Mouse (Mus musculus) embryonic facial prominence, embryonic 12.5 days (tissue): ENCODE measurements around the gene Gpsm1. TPM values are rescaled to one million over a fixed set of nuclear protein-coding genes. Genes with fewer than 3 reads are reported as not detected.
A peak's percentile ranks its signal among the peaks of the same experiment; 100 is the strongest.

Experiments
- ATAC-seq: fragments of 200-750 bp; cut with Nextera tagmentation; 2 replicates; pipeline ENCODE4 v1.8.0; 2017; ENCODE audit not compliant: insufficient number of reproducible peaks, insufficient read depth, low FRiP score, low TSS enrichment
- H3K27ac ChIP-seq: fragments of 300-500 bp; sonication (generic); 2 replicates; pipeline ENCODE4 v1.5.1; 2016; ENCODE audit warnings: mild to moderate bottlenecking
- H3K27me3 ChIP-seq: fragments of 300-500 bp; sonication (generic); 2 replicates; pipeline ENCODE4 v1.6.1; 2016; ENCODE audit warnings: mild to moderate bottlenecking, moderate library complexity
- H3K36me3 ChIP-seq: fragments of 300-500 bp; sonication (generic); 2 replicates; pipeline ENCODE4 v1.6.1; 2016; ENCODE audit warnings: mild to moderate bottlenecking
- H3K4me1 ChIP-seq: fragments of 300-500 bp; sonication (generic); 2 replicates; pipeline ENCODE4 v1.6.1; 2016
- H3K4me2 ChIP-seq: fragments of 300-500 bp; sonication (generic); replicated peaks from 2 replicates; pipeline ENCODE4 v1.6.1; 2016; ENCODE audit warnings: mild to moderate bottlenecking, moderate library complexity
- H3K4me3 ChIP-seq: fragments of 300-500 bp; sonication (generic); 2 replicates; pipeline ENCODE4 v1.5.1; 2016; ENCODE audit warnings: mild to moderate bottlenecking
- H3K9ac ChIP-seq: fragments of 300-500 bp; sonication (generic); 2 replicates; pipeline ENCODE4 v1.6.1; 2016; ENCODE audit warnings: mild to moderate bottlenecking, moderate library complexity
- H3K9me3 ChIP-seq: fragments of 300-500 bp; sonication (generic); 2 replicates; pipeline ENCODE4 v1.6.1; 2016; ENCODE audit warnings: mild to moderate bottlenecking, moderate library complexity
- WGBS: fragments of 180-500 bp; shearing (Covaris S2); methylation state at CpG from one replicate; pipeline ENCODE4 v1.1.7; 2016; 5-methylcytosine and 5-hydroxymethylcytosine counted together
- polyA plus RNA-seq: library from polyadenylated mRNA; unstranded; fragments of >200 nt; fragmentation: Nextera tagmentation; extraction: Ambion mirVana; gene quantifications from 2 replicates; pipeline ENCODE4 v1.2.1, GENCODE M21; 2016

Gene Gpsm1
- polyA plus RNA-seq, 1 experiment from 2014 or later = 82.6 TPM

GRCm38 (mm10) chr2:26342609-26343490, 27.5 kb downstream of the Gpsm1 start:
- no peak overlapping the region for H3K9ac ChIP-seq
- 61% methylated on average over 11 of the region's 11 CpGs for WGBS
- no peak overlapping the region for H3K4me2 ChIP-seq
- H3K9me3 ChIP-seq = no peaks in the 10 kb centered on the region
- no peaks in the 10 kb centered on the region for H3K27me3 ChIP-seq
- peaks cover 4% of the 10 kb centered on the region; the same call in 1 of the 2 replicates for H3K4me1 ChIP-seq
- peaks cover 89% of the 10 kb centered on the region for H3K36me3 ChIP-seq
- H3K4me3 ChIP-seq = no peak overlapping the region
- ATAC-seq = no peak
- H3K27ac ChIP-seq = no peak overlapping the region

DNA sequence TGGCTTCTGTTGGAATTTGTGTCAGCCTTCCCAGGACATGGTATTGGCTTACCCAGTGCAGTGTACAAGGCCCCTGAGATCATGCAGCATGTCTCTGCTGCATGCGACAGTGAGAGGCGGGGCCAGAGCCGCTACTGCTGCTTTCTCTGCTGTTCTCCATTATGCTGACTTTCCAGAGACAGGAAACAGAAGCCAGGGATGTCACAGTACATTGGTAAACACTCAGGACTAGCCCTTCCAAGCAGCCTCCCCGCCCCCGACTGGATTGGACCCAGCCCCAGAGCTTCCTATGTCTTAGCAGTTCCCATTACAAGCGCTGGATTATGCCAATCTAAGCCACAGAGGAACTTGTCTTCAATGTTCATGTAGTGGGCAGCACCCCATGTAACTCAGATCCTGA, 32.9 kb downstream of the Gpsm1 start:
- H3K27me3 ChIP-seq = no peaks in the 10 kb centered on the region
- peak overlapping the region; percentile 50 for H3K27ac ChIP-seq
- peaks cover 66% of the 10 kb centered on the region for H3K36me3 ChIP-seq
- H3K4me2 ChIP-seq = no peak overlapping the region
- H3K4me3 ChIP-seq = no peak overlapping the region
- H3K9ac ChIP-seq = no peak overlapping the region
- H3K9me3 ChIP-seq = no peaks in the 10 kb centered on the region
- H3K4me1 ChIP-seq = peaks cover 21% of the 10 kb centered on the region
- ATAC-seq = no peak
- 54% methylated on average over 6 of the region's 6 CpGs for WGBS

- Histone ChIP-seq H3K27ac (peak within 1 kb of the TSS; percentile 84), H3K4me2 (peak within 1 kb of the TSS; percentile 96), H3K4me3 (peak within 1 kb of the TSS; percentile 82), H3K36me3 (peaks cover 34% of the 10 kb centered on the region), H3K27me3 (no peaks in the 10 kb centered on the region), H3K4me1 (peaks cover 21% of the 10 kb centered on the region), H3K9me3 (no peaks in the 10 kb centered on the region), H3K9ac (peak within 1 kb of the TSS; percentile 89)
- 2% methylated on average over 62 of the region's 62 CpGs for WGBS
- peak; percentile 32 for ATAC-seq
Measured at GRCm38 (mm10) chr2:26351358-26352290, 36.3 kb downstream of the Gpsm1 start, which contains the start of gene Dnlz. Dnlz (minus strand) TSS chr2:26352110.

GRCm38 (mm10) chr2:26352291-26352910, 37.1 kb downstream of the Gpsm1 start:
- WGBS = 2% methylated on average over 36 of the region's 36 CpGs
- Histone ChIP-seq H3K36me3 (peaks cover 26% of the 10 kb centered on the region), H3K4me1 (peaks cover 17% of the 10 kb centered on the region), H3K27me3 (no peaks in the 10 kb centered on the region), H3K4me3 (peak overlapping the region; percentile 82), H3K9ac (peak overlapping the region; percentile 80), H3K9me3 (no peaks in the 10 kb centered on the region), H3K27ac (peak overlapping the region; percentile 63; the same call in 1 of the 2 replicates), H3K4me2 (peak overlapping the region; percentile 96)
- ATAC-seq = 0 out of 2 replicates have a peak, but pooled peaks have one; percentile 6

GRCm38 (mm10) chr2:26353066-26353980, 38.0 kb downstream of the Gpsm1 start:
- H3K4me3 ChIP-seq = peak overlapping the region; percentile 82; the same call in 1 of the 2 replicates
- H3K4me2 ChIP-seq = peak overlapping the region; percentile 96
- H3K9me3 ChIP-seq = no peaks in the 10 kb centered on the region
- H3K9ac ChIP-seq = peak overlapping the region; percentile 80; the same call in 1 of the 2 replicates
- peaks cover 21% of the 10 kb centered on the region for H3K36me3 ChIP-seq
- H3K27ac ChIP-seq = no peak overlapping the region
- peaks cover 15% of the 10 kb centered on the region for H3K4me1 ChIP-seq
- no peak for ATAC-seq
- 88% methylated on average over 11 of the region's 11 CpGs for WGBS
- H3K27me3 ChIP-seq = no peaks in the 10 kb centered on the region

- H3K27me3 ChIP-seq = no peaks in the 10 kb centered on the region
- no peak overlapping the region for H3K4me2 ChIP-seq
- no peaks in the 10 kb centered on the region for H3K9me3 ChIP-seq
- H3K36me3 ChIP-seq = peaks cover 11% of the 10 kb centered on the region
- peaks cover 15% of the 10 kb centered on the region for H3K4me1 ChIP-seq
- H3K27ac ChIP-seq = no peak overlapping the region
- 91% methylated on average over 4 of the region's 4 CpGs for WGBS
- no peak overlapping the region for H3K4me3 ChIP-seq
- ATAC-seq = no peak
- H3K9ac ChIP-seq = no peak overlapping the region
Measured at GRCm38 (mm10) chr2:26354401-26354800, 39.1 kb downstream of the Gpsm1 start.

- no peak for ATAC-seq
Measured at GRCm38 (mm10) chr2:26356231-26356630, 40.9 kb downstream of the Gpsm1 start.

DNA sequence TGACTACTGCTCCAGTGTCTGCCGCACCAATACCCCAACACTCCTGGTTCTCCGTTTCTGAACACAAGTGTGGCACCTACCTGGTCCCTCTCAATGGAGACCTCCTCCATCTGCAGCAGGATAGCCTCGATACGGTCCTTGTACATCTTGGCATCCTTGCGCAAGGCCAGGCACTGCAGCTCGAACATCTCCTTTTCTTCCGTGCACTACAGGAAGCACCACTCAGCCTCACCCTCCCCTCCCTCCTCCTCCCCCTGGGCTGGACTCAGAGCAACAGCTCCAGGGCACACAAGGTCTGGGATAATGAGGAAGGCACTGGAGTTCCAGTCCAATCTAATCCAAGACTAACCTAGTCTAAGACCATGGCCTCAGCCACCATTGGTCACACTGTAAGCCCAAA, 41.4 kb downstream of the Gpsm1 start:
- Histone ChIP-seq H3K9me3 (no peaks in the 10 kb centered on the region), H3K36me3 (no peaks in the 10 kb centered on the region), H3K27ac (no peak overlapping the region), H3K4me3 (no peak overlapping the region), H3K4me1 (peaks cover 7% of the 10 kb centered on the region; the same call in 1 of the 2 replicates), H3K27me3 (no peaks in the 10 kb centered on the region), H3K9ac (no peak overlapping the region), H3K4me2 (no peak overlapping the region)
- ATAC-seq = no peak
- WGBS = 73% methylated on average over 7 of the region's 7 CpGs

More at GRCm38 (mm10) chr2:26356231-26356630, 40.9 kb downstream of the Gpsm1 start:
- peaks cover 7% of the 10 kb centered on the region for H3K4me1 ChIP-seq
- no peak overlapping the region for H3K27ac ChIP-seq
- H3K4me2 ChIP-seq = no peak overlapping the region
- no peaks in the 10 kb centered on the region for H3K9me3 ChIP-seq
- 86% methylated on average over 4 of the region's 4 CpGs for WGBS
- no peaks in the 10 kb centered on the region for H3K27me3 ChIP-seq
- no peak overlapping the region for H3K4me3 ChIP-seq
- H3K36me3 ChIP-seq = no peaks in the 10 kb centered on the region
- no peak overlapping the region for H3K9ac ChIP-seq

- Histone ChIP-seq H3K36me3 (peaks cover 2% of the 10 kb centered on the region; the same call in 1 of the 2 replicates), H3K4me1 (peaks cover 5% of the 10 kb centered on the region; the same call in 1 of the 2 replicates), H3K27ac (no peak overlapping the region), H3K9me3 (no peaks in the 10 kb centered on the region), H3K4me3 (no peak overlapping the region), H3K9ac (no peak overlapping the region), H3K27me3 (no peaks in the 10 kb centered on the region), H3K4me2 (no peak overlapping the region)
- WGBS = 48% methylated on average over 15 of the region's 15 CpGs
- ATAC-seq = no peak
Measured at GRCm38 (mm10) chr2:26357484-26357883, 42.2 kb downstream of the Gpsm1 start.

DNA sequence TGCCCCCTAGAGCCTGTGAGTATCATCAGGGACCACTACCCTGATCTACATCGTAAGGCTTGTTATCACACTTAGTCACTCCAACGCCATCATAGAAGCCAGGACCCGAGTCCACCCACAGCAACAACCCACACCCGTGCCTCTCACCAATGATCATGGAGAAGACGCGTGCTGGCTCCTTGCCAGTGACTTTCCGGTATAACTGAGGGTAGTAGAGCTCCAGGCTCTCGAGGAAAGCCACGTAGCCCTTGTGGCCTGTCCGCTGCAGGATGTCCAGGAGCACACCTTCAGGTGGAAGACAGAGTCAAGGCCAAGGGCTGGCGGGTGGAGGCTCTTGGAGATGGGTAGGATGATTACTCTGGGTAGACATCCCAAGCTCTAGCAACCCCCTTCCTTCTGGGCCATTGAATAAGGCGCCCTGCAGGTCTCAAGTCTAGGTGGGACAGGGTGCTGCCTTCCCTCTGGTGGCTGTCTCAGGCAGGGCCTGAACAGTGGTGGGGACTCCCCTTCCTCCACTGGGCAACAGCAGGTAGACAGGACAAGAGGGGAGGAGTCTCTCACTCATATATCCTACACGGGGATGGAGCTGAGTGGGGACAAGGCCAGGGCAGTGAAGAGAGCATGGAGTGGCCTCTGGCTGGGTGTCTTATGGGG, 43.5 kb downstream of the Gpsm1 start:
- no peaks in the 10 kb centered on the region for H3K27me3 ChIP-seq

More for the DNA sequence above, 43.5 kb downstream of the Gpsm1 start:
- H3K36me3 ChIP-seq = peaks cover 14% of the 10 kb centered on the region
- H3K9ac ChIP-seq = no peak overlapping the region
- WGBS = 89% methylated on average over 13 of the region's 13 CpGs
- no peak for ATAC-seq
- H3K4me3 ChIP-seq = no peak overlapping the region
- no peak overlapping the region for H3K27ac ChIP-seq
- no peaks in the 10 kb centered on the region for H3K4me1 ChIP-seq
- H3K9me3 ChIP-seq = no peaks in the 10 kb centered on the region
- no peak overlapping the region for H3K4me2 ChIP-seq
